Mouse (Mus musculus): Measurements from ENCODE around the gene Pdzd7.
"Not testable (repeated sequence)": the region's sequence is repeated elsewhere in the genome, so short reads cannot be mapped to it uniquely, and the experiment has no call there.

Gene Pdzd7

GRCm38 (mm10) chr19:45058113-45058839, 12.8 kb upstream of the Pdzd7 start:
- DNase-seq (ENCODE audit: low spot score): peak; percentile 66

- DNase-seq (ENCODE audit: low spot score): no peak
These were observed 12.2 kb upstream of the Pdzd7 start for GRCm38 (mm10) chr19:45057724-45058112.

- DNase-seq (ENCODE audit: low spot score): no peak
These were observed 11.6 kb upstream of the Pdzd7 start for GRCm38 (mm10) chr19:45056908-45057698.

GRCm38 (mm10) chr19:45056364-45056763, 10.8 kb upstream of the Pdzd7 start:
- DNase-seq (ENCODE audit: low spot score): no peak

GRCm38 (mm10) chr19:45054892-45055690, 9.6 kb upstream of the Pdzd7 start:
- no peak for DNase-seq (ENCODE audit: low spot score)

GRCm38 (mm10) chr19:45053451-45053850, 7.9 kb upstream of the Pdzd7 start:
- no peak for DNase-seq (ENCODE audit: low spot score)

- no peak for DNase-seq (ENCODE audit: low spot score)
These were observed 4.0 kb upstream of the Pdzd7 start for GRCm38 (mm10) chr19:45049523-45049922.

GRCm38 (mm10) chr19:45048644-45049365, 3.3 kb upstream of the Pdzd7 start:
- no peak for DNase-seq (ENCODE audit: low spot score)

- DNase-seq (ENCODE audit: low spot score): peak; percentile 21
These were observed 2.6 kb upstream of the Pdzd7 start for GRCm38 (mm10) chr19:45047935-45048643.

GRCm38 (mm10) chr19:45047417-45047934, 2.0 kb upstream of the Pdzd7 start, which contains the start of gene Sfxn3:
Gene Sfxn3 (plus strand): TSS chr19:45047503.
- peak; percentile 78 for DNase-seq (ENCODE audit: low spot score)

GRCm38 (mm10) chr19:45046523-45047321, 1.2 kb upstream of the Pdzd7 start:
- DNase-seq (ENCODE audit: low spot score): peak; percentile 26

- no peak for DNase-seq (ENCODE audit: low spot score)
These were observed 281 bp downstream of the Pdzd7 start for GRCm38 (mm10) chr19:45045236-45045635.

- DNase-seq (ENCODE audit: low spot score): no peak
These were observed 1.1 kb downstream of the Pdzd7 start for GRCm38 (mm10) chr19:45044389-45044927.

GRCm38 (mm10) chr19:45040214-45040613, 5.3 kb downstream of the Pdzd7 start:
- no peak for DNase-seq (ENCODE audit: low spot score)

GRCm38 (mm10) chr19:45038198-45038597, 7.3 kb downstream of the Pdzd7 start:
- not testable (repeated sequence) for DNase-seq (ENCODE audit: low spot score)

GRCm38 (mm10) chr19:45036867-45037266, 8.7 kb downstream of the Pdzd7 start:
- DNase-seq (ENCODE audit: low spot score): no peak

- DNase-seq (ENCODE audit: low spot score): no peak
These were observed 12.8 kb downstream of the Pdzd7 start for GRCm38 (mm10) chr19:45032570-45033332.

GRCm38 (mm10) chr19:45031780-45032179, 13.7 kb downstream of the Pdzd7 start:
- no peak for DNase-seq (ENCODE audit: low spot score)

Measured in spleen, adult 12 weeks (tissue).